Mouse (Mus musculus) liver, adult 2 months (tissue): ENCODE data around the gene Cd69.

Experiments
- CTCF ChIP-seq: fragments of 200-500 bp; IDR thresholded peaks from 2 replicates; pipeline ENCODE4 v1.5.1; 2011; ENCODE audit warnings: low read depth, low read length, control low read depth
- POLR2A ChIP-seq: fragments of 200-500 bp; IDR thresholded peaks from 2 replicates; pipeline ENCODE4 v1.6.1; 2011; ENCODE audit warnings: low read length, control low read depth; ENCODE audit not compliant: insufficient read depth; ENCODE audit errors: extremely low read depth

GRCm38 (mm10) chr6:129224090-129224489 is 51.1 kb downstream of the Cd69 start:
- no peak for TF ChIP-seq CTCF
- no peak for TF ChIP-seq POLR2A
